Mouse (Mus musculus): ENCODE data around the gene Hist1h3e.
A peak's percentile ranks its signal among the peaks of the same experiment; 100 is the strongest.
"Not testable (repeated sequence)": the region's sequence is repeated elsewhere in the genome, so short reads cannot be mapped to it uniquely, and the experiment has no call there.

Hist1h3e gene

GRCm38 (mm10) chr13:23561883-23562659 is at the start of gene Hist1h3e:
Gene Hist1h3e (minus strand): TSS chr13:23562369.
- peak; percentile 98 for DNase-seq (ENCODE audit: low read depth, low spot score)

- DNase-seq (ENCODE audit: low read depth, low spot score) = no peak
These were observed 49.5 kb upstream of the Hist1h3e start for GRCm38 (mm10) chr13:23611638-23612037.

GRCm38 (mm10) chr13:23610393-23610792 is 48.2 kb upstream of the Hist1h3e start:
- no peak for DNase-seq (ENCODE audit: low read depth, low spot score)

- DNase-seq (ENCODE audit: low read depth, low spot score) = no peak
These were observed 47.7 kb upstream of the Hist1h3e start for GRCm38 (mm10) chr13:23609844-23610243.

GRCm38 (mm10) chr13:23609209-23609608 is 47.0 kb upstream of the Hist1h3e start:
- no peak for DNase-seq (ENCODE audit: low read depth, low spot score)

GRCm38 (mm10) chr13:23605052-23605451 is 42.9 kb upstream of the Hist1h3e start:
- no peak for DNase-seq (ENCODE audit: low read depth, low spot score)

GRCm38 (mm10) chr13:23604452-23604851 is 42.3 kb upstream of the Hist1h3e start:
- no peak for DNase-seq (ENCODE audit: low read depth, low spot score)

GRCm38 (mm10) chr13:23603182-23603699 is 41.1 kb upstream of the Hist1h3e start:
- no peak for DNase-seq (ENCODE audit: low read depth, low spot score)

GRCm38 (mm10) chr13:23597957-23598356 is 35.8 kb upstream of the Hist1h3e start:
- no peak for DNase-seq (ENCODE audit: low read depth, low spot score)

GRCm38 (mm10) chr13:23595622-23596372 is 33.6 kb upstream of the Hist1h3e start:
- no peak for DNase-seq (ENCODE audit: low read depth, low spot score)

- DNase-seq (ENCODE audit: low read depth, low spot score) = no peak
These were observed 33.0 kb upstream of the Hist1h3e start for GRCm38 (mm10) chr13:23595185-23595584.

- DNase-seq (ENCODE audit: low read depth, low spot score) = no peak
These were observed 31.0 kb upstream of the Hist1h3e start for GRCm38 (mm10) chr13:23593051-23593770.

GRCm38 (mm10) chr13:23592614-23593013 is 30.4 kb upstream of the Hist1h3e start:
- no peak for DNase-seq (ENCODE audit: low read depth, low spot score)

GRCm38 (mm10) chr13:23591886-23592285 is 29.7 kb upstream of the Hist1h3e start:
- not testable (repeated sequence) for DNase-seq (ENCODE audit: low read depth, low spot score)

- no peak for DNase-seq (ENCODE audit: low read depth, low spot score)
These were observed 29.0 kb upstream of the Hist1h3e start for GRCm38 (mm10) chr13:23591206-23591605.

GRCm38 (mm10) chr13:23586940-23587225 is 24.7 kb upstream of the Hist1h3e start:
- no peak for DNase-seq (ENCODE audit: low read depth, low spot score)

- DNase-seq (ENCODE audit: low read depth, low spot score) = no peak
These were observed 24.1 kb upstream of the Hist1h3e start for GRCm38 (mm10) chr13:23586099-23586939.

GRCm38 (mm10) chr13:23585442-23586098 is 23.4 kb upstream of the Hist1h3e start:
- peak; percentile 92 for DNase-seq (ENCODE audit: low read depth, low spot score)

- DNase-seq (ENCODE audit: low read depth, low spot score) = no peak
These were observed 22.9 kb upstream of the Hist1h3e start for GRCm38 (mm10) chr13:23585029-23585441.

GRCm38 (mm10) chr13:23584331-23584730 is 22.2 kb upstream of the Hist1h3e start:
- DNase-seq (ENCODE audit: low read depth, low spot score) = no peak
